Mouse (Mus musculus) embryonic facial prominence, embryonic 12.5 days (tissue): Measurements from ENCODE around the gene Capn1. TPM values are rescaled to one million over a fixed set of nuclear protein-coding genes. Genes with fewer than 3 reads are reported as not detected.

Source experiments
- ATAC-seq: fragments of 200-750 bp; cut with Nextera tagmentation; 2 replicates; pipeline ENCODE4 v1.8.0; 2017; ENCODE audit not compliant: insufficient number of reproducible peaks, insufficient read depth, low FRiP score, low TSS enrichment
- H3K27ac ChIP-seq: fragments of 300-500 bp; sonication (generic); 2 replicates; pipeline ENCODE4 v1.5.1; 2016; ENCODE audit warnings: mild to moderate bottlenecking
- H3K27me3 ChIP-seq: fragments of 300-500 bp; sonication (generic); 2 replicates; pipeline ENCODE4 v1.6.1; 2016; ENCODE audit warnings: mild to moderate bottlenecking, moderate library complexity
- H3K36me3 ChIP-seq: fragments of 300-500 bp; sonication (generic); 2 replicates; pipeline ENCODE4 v1.6.1; 2016; ENCODE audit warnings: mild to moderate bottlenecking
- H3K4me1 ChIP-seq: fragments of 300-500 bp; sonication (generic); 2 replicates; pipeline ENCODE4 v1.6.1; 2016
- H3K4me2 ChIP-seq: fragments of 300-500 bp; sonication (generic); replicated peaks from 2 replicates; pipeline ENCODE4 v1.6.1; 2016; ENCODE audit warnings: mild to moderate bottlenecking, moderate library complexity
- H3K4me3 ChIP-seq: fragments of 300-500 bp; sonication (generic); 2 replicates; pipeline ENCODE4 v1.5.1; 2016; ENCODE audit warnings: mild to moderate bottlenecking
- H3K9ac ChIP-seq: fragments of 300-500 bp; sonication (generic); 2 replicates; pipeline ENCODE4 v1.6.1; 2016; ENCODE audit warnings: mild to moderate bottlenecking, moderate library complexity
- H3K9me3 ChIP-seq: fragments of 300-500 bp; sonication (generic); 2 replicates; pipeline ENCODE4 v1.6.1; 2016; ENCODE audit warnings: mild to moderate bottlenecking, moderate library complexity
- WGBS: fragments of 180-500 bp; shearing (Covaris S2); methylation state at CpG from one replicate; pipeline ENCODE4 v1.1.7; 2016; 5-methylcytosine and 5-hydroxymethylcytosine counted together
- polyA plus RNA-seq: library from polyadenylated mRNA; unstranded; fragments of >200 nt; fragmentation: Nextera tagmentation; extraction: Ambion mirVana; gene quantifications from 2 replicates; pipeline ENCODE4 v1.2.1, GENCODE M21; 2016

The Capn1 gene
- polyA plus RNA-seq, 1 experiment from 2014 or later = 7.7 TPM

GRCm38 (mm10) chr19:6035966-6036585, 20.4 kb upstream of the Capn1 start:
- no peak overlapping the region for H3K9ac ChIP-seq
- H3K9me3 ChIP-seq = no peaks in the 10 kb centered on the region
- no peak for ATAC-seq
- H3K27ac ChIP-seq = no peak overlapping the region
- no peaks in the 10 kb centered on the region for H3K27me3 ChIP-seq
- H3K4me1 ChIP-seq = no peaks in the 10 kb centered on the region; the same call in 1 of the 2 replicates
- no peak overlapping the region for H3K4me3 ChIP-seq
- H3K4me2 ChIP-seq = no peak overlapping the region
- WGBS = 62% methylated on average over 9 of the region's 9 CpGs
- H3K36me3 ChIP-seq = no peaks in the 10 kb centered on the region

- Histone ChIP-seq H3K36me3 (no peaks in the 10 kb centered on the region), H3K9me3 (no peaks in the 10 kb centered on the region), H3K4me1 (no peaks in the 10 kb centered on the region), H3K9ac (no peak overlapping the region), H3K27ac (no peak overlapping the region), H3K4me3 (no peak overlapping the region), H3K27me3 (no peaks in the 10 kb centered on the region), H3K4me2 (no peak overlapping the region)
- WGBS = 76% methylated on average over 14 of the region's 14 CpGs
- no peak for ATAC-seq
These were observed 15.0 kb upstream of the Capn1 start for GRCm38 (mm10) chr19:6030520-6031280.

- Histone ChIP-seq H3K27ac (no peak overlapping the region), H3K27me3 (no peaks in the 10 kb centered on the region), H3K9ac (no peak overlapping the region), H3K4me3 (no peak overlapping the region), H3K36me3 (no peaks in the 10 kb centered on the region), H3K4me1 (no peaks in the 10 kb centered on the region), H3K9me3 (no peaks in the 10 kb centered on the region), H3K4me2 (no peak overlapping the region)
- WGBS = 74% methylated on average over 9 of the region's 9 CpGs
- ATAC-seq = no peak
These were observed 13.7 kb upstream of the Capn1 start for GRCm38 (mm10) chr19:6029426-6029825.

- Histone ChIP-seq H3K4me2 (no peak overlapping the region), H3K9ac (no peak overlapping the region), H3K4me3 (no peak overlapping the region), H3K9me3 (no peaks in the 10 kb centered on the region), H3K4me1 (no peaks in the 10 kb centered on the region), H3K27me3 (0 out of 2 replicates have a peak, but pooled peaks cover under 1% of the 10 kb centered on the region), H3K27ac (no peak overlapping the region), H3K36me3 (no peaks in the 10 kb centered on the region)
- 69% methylated on average over 6 of the region's 6 CpGs for WGBS
- ATAC-seq = no peak
These were observed 13.3 kb upstream of the Capn1 start for GRCm38 (mm10) chr19:6028991-6029390.

GRCm38 (mm10) chr19:6023930-6024329, 8.2 kb upstream of the Capn1 start:
- H3K9ac ChIP-seq = no peak overlapping the region
- 86% methylated on average over 7 of the region's 7 CpGs for WGBS
- no peaks in the 10 kb centered on the region for H3K4me1 ChIP-seq
- no peak overlapping the region for H3K4me2 ChIP-seq
- H3K4me3 ChIP-seq = no peak overlapping the region
- 0 out of 2 replicates have a peak, but pooled peaks cover 3% of the 10 kb centered on the region for H3K27me3 ChIP-seq
- no peak for ATAC-seq
- no peaks in the 10 kb centered on the region for H3K36me3 ChIP-seq
- H3K27ac ChIP-seq = no peak overlapping the region
- no peaks in the 10 kb centered on the region for H3K9me3 ChIP-seq

GRCm38 (mm10) chr19:6023059-6023458, 7.4 kb upstream of the Capn1 start:
- no peaks in the 10 kb centered on the region for H3K4me1 ChIP-seq
- ATAC-seq = no peak
- no peaks in the 10 kb centered on the region for H3K36me3 ChIP-seq
- H3K27me3 ChIP-seq = 0 out of 2 replicates have a peak, but pooled peaks cover 3% of the 10 kb centered on the region
- no peak overlapping the region for H3K9ac ChIP-seq
- no peaks in the 10 kb centered on the region for H3K9me3 ChIP-seq
- no peak overlapping the region for H3K4me3 ChIP-seq
- H3K27ac ChIP-seq = no peak overlapping the region
- no peak overlapping the region for H3K4me2 ChIP-seq
- 60% methylated on average over 8 of the region's 8 CpGs for WGBS

GRCm38 (mm10) chr19:6020276-6020675, 4.6 kb upstream of the Capn1 start:
- H3K9ac ChIP-seq = no peak overlapping the region
- no peaks in the 10 kb centered on the region for H3K9me3 ChIP-seq
- peaks cover 5% of the 10 kb centered on the region; the same call in 1 of the 2 replicates for H3K4me1 ChIP-seq
- no peak overlapping the region for H3K4me3 ChIP-seq
- H3K27ac ChIP-seq = no peak overlapping the region
- no peaks in the 10 kb centered on the region for H3K36me3 ChIP-seq
- WGBS = 57% methylated on average over 3 of the region's 3 CpGs
- no peak for ATAC-seq
- 0 out of 2 replicates have a peak, but pooled peaks cover 17% of the 10 kb centered on the region for H3K27me3 ChIP-seq
- H3K4me2 ChIP-seq = no peak overlapping the region

GRCm38 (mm10) chr19:6018142-6019089, 2.7 kb upstream of the Capn1 start:
- no peak for ATAC-seq
- Histone ChIP-seq H3K4me2 (no peak overlapping the region), H3K4me1 (peaks cover 5% of the 10 kb centered on the region; the same call in 1 of the 2 replicates), H3K9me3 (no peaks in the 10 kb centered on the region), H3K27me3 (peaks cover 18% of the 10 kb centered on the region; the same call in 1 of the 2 replicates), H3K36me3 (no peaks in the 10 kb centered on the region), H3K27ac (no peak overlapping the region), H3K9ac (no peak overlapping the region), H3K4me3 (no peak overlapping the region)
- WGBS = 32% methylated on average over 15 of the region's 15 CpGs

- Histone ChIP-seq H3K9ac (no peak overlapping the region), H3K27ac (no peak overlapping the region), H3K9me3 (no peaks in the 10 kb centered on the region), H3K4me1 (peaks cover 5% of the 10 kb centered on the region; the same call in 1 of the 2 replicates), H3K27me3 (peaks cover 18% of the 10 kb centered on the region; the same call in 1 of the 2 replicates), H3K4me2 (no peak overlapping the region), H3K4me3 (no peak overlapping the region), H3K36me3 (no peaks in the 10 kb centered on the region)
- 40% methylated on average over 7 of the region's 7 CpGs for WGBS
- no peak for ATAC-seq
These were observed 835 bp upstream of the Capn1 start for GRCm38 (mm10) chr19:6016532-6016931.

GRCm38 (mm10) chr19:6014991-6015510, 646 bp downstream of the Capn1 start:
- Histone ChIP-seq H3K4me1 (peaks cover 5% of the 10 kb centered on the region; the same call in 1 of the 2 replicates), H3K27ac (peak overlapping the region; percentile 30; the same call in 1 of the 2 replicates), H3K9ac (peak overlapping the region; percentile 63), H3K27me3 (peaks cover 18% of the 10 kb centered on the region; the same call in 1 of the 2 replicates), H3K4me2 (peak overlapping the region; percentile 76), H3K4me3 (peak overlapping the region; percentile 47), H3K36me3 (no peaks in the 10 kb centered on the region), H3K9me3 (no peaks in the 10 kb centered on the region)
- WGBS = 1% methylated on average over 14 of the region's 18 CpGs
- peak; percentile 39 for ATAC-seq

GRCm38 (mm10) chr19:6013691-6014090, 2.0 kb downstream of the Capn1 start:
- H3K27ac ChIP-seq = no peak overlapping the region
- WGBS = 80% methylated on average over 10 of the region's 10 CpGs
- H3K9me3 ChIP-seq = no peaks in the 10 kb centered on the region
- H3K36me3 ChIP-seq = no peaks in the 10 kb centered on the region
- H3K9ac ChIP-seq = no peak overlapping the region
- no peak for ATAC-seq
- peaks cover 5% of the 10 kb centered on the region; the same call in 1 of the 2 replicates for H3K4me1 ChIP-seq
- H3K4me2 ChIP-seq = no peak overlapping the region
- H3K27me3 ChIP-seq = peaks cover 18% of the 10 kb centered on the region; the same call in 1 of the 2 replicates
- no peak overlapping the region for H3K4me3 ChIP-seq
